10 mouse cellular contexts compared by ENCODE assay signal in genomic region chr1:127776246-127776645, GRCm38 (mm10). TPM values are rescaled to one million over a fixed set of nuclear protein-coding genes. Genes with fewer than 3 reads are reported as not detected.
DNase-seq lines count a peak whose midpoint lies in the region; ATAC-seq and TF ChIP-seq lines count a peak whose summit lies in the region.
"Had no signal": no experiment of that assay in that cellular context is flagged by ENCODE, and none has a peak within 500 bp of the region (broad histone marks: within the 10 kb centered on the region; RNA-seq: fewer than 3 reads in every experiment).

No protein-coding gene starts in this region.

- H3K4me2 ChIP-seq in hindbrain, embryonic 13.5 days: peak overlapping the region; percentile 84

- no peak overlapping the region for H3K9ac ChIP-seq in hindbrain, embryonic 13.5 days

- WGBS in hindbrain, embryonic 13.5 days: 78% methylated on average over 6 of the region's 6 CpGs

- H3K9me3 ChIP-seq in E14TG2a.4 (ENCODE audit: low read length): no peaks in the 10 kb centered on the region
- no peaks in the 10 kb centered on the region for H3K9me3 ChIP-seq in hindbrain, embryonic 13.5 days

- peaks cover 45% of the 10 kb centered on the region for H3K36me3 ChIP-seq in E14TG2a.4 (ENCODE audit: insufficient read depth, low read length)
- H3K36me3 ChIP-seq in hindbrain, embryonic 13.5 days: 0 out of 2 replicates have a peak, but pooled peaks cover 3% of the 10 kb centered on the region

- no peak for DNase-seq in gastrocnemius, adult 2 months
- DNase-seq in gastrocnemius, adult 8-10 months (ENCODE audit: low spot score in 2 of 2): no peak
- DNase-seq in lung, postnatal 36 days: peak; percentile 16
- no peak for DNase-seq in cerebellum, postnatal 25 days
- no peak for DNase-seq in layer of hippocampus, adult 9-10 months (ENCODE audit: low spot score)
- DNase-seq: kidney, postnatal 4 days had no signal

- no peak for TF ChIP-seq CTCF in gastrocnemius, adult 2 months (IDR thresholded peaks at IDR 0.05)
- TF ChIP-seq CTCF in E14TG2a.4 (conservative IDR thresholded peaks at IDR 0.05; ENCODE audit: low read length): no peak

- intact Hi-C loops in gastrocnemius, adult 2 months (cut with DNase I): no loop called here

- H3K27me3 ChIP-seq in E14TG2a.4 (ENCODE audit: insufficient read depth, low read length): no peaks in the 10 kb centered on the region
- H3K27me3 ChIP-seq in hindbrain, embryonic 13.5 days: no peaks in the 10 kb centered on the region

- H3K27ac ChIP-seq in gastrocnemius, adult 2 months: peak overlapping the region; percentile 99
- no peak overlapping the region for H3K27ac ChIP-seq in hindbrain, embryonic 13.5 days

- peaks cover 71% of the 10 kb centered on the region for H3K4me1 ChIP-seq in E14TG2a.4 (replicated peaks; ENCODE audit: low read depth, low read length)
- H3K4me1 ChIP-seq in hindbrain, embryonic 13.5 days (replicated peaks): peaks cover 59% of the 10 kb centered on the region

- ATAC-seq in hindbrain, embryonic 13.5 days (ENCODE audit: low FRiP score): no peak
- ATAC-seq in erythroid progenitor cell, adult 5-6 weeks (replicated peaks; ENCODE audit: low FRiP score, poor library complexity, severe bottlenecking): no peak

- H3K4me3 ChIP-seq in gastrocnemius, adult 2 months: peak overlapping the region; percentile 92
- H3K4me3 ChIP-seq in E14TG2a.4 (replicated peaks; ENCODE audit: low read length): peak overlapping the region; percentile 96
- H3K4me3 ChIP-seq in hindbrain, embryonic 13.5 days: peak overlapping the region; percentile 0; the same call in 1 of the 2 replicates

RNA-seq across cellular contexts. Expression of gene Ccnt2, which starts 2.3 kb away (rescaled TPM):
- total RNA-seq in gastrocnemius, adult 2 months (2021): 10 to 100 TPM; 20.6 to 28.0 TPM
- 10 to 100 TPM; 17.4 to 19.4 (median 19.1) TPM for total RNA-seq in gastrocnemius, adult 8-10 months (2022)
- polyA plus RNA-seq in hindbrain, embryonic 13.5 days (2015; fragmentation: Nextera tagmentation; extraction: Ambion mirVana): 113 and 124 TPM in 2 replicates
- 84.3 and 112 TPM in 2 replicates for total RNA-seq in erythroid progenitor cell, adult 5-6 weeks (2015; ENCODE audit: low replicate concordance)
- total RNA-seq in erythroid progenitor cell, adult 5-6 weeks (2017; ENCODE audit: low replicate concordance): 111 and 112 TPM in 2 replicates

RNA-seq across cellular contexts. Expression of gene Acmsd, which starts 47.0 kb away (rescaled TPM):
- total RNA-seq in gastrocnemius, adult 2 months (2021): not detected
- not detected for total RNA-seq in gastrocnemius, adult 8-10 months (2022)
- 0.09 TPM in 1 of 2 replicates, not detected in the other for polyA plus RNA-seq in hindbrain, embryonic 13.5 days (2015; fragmentation: Nextera tagmentation; extraction: Ambion mirVana)
- 37.8 and 40.7 TPM in 2 replicates for total RNA-seq in erythroid progenitor cell, adult 5-6 weeks (2015; ENCODE audit: low replicate concordance)
- total RNA-seq in erythroid progenitor cell, adult 5-6 weeks (2017; ENCODE audit: low replicate concordance): 19.8 and 22.7 TPM in 2 replicates
- polyA plus RNA-seq: brain, embryonic 14.5 days had no signal

Comparison
In these comparisons a context has a peak if more than half of its experiments do, and no peak if none do; other contexts are left out.
1. H3K4me3 ChIP-seq: peak in every context shown above with its lines; median percentile 96 in E14TG2a.4; 92 in gastrocnemius, adult 2 months; 0 in hindbrain, embryonic 13.5 days.
2. RNA of gene Acmsd, which starts 47.0 kb away (total RNA-seq): 19.8 to 40.7 TPM in erythroid progenitor cell, adult 5-6 weeks; not detected in gastrocnemius, adult 2 months and not detected in gastrocnemius, adult 8-10 months; every median in the first group is over 10 times any median in the second.